Mouse (Mus musculus) spleen, adult 2 months (tissue): ENCODE results near the gene Boc. TPM values are rescaled to one million over a fixed set of nuclear protein-coding genes. Genes with fewer than 3 reads are reported as not detected.

ENCODE experiments used
- DNase-seq, 2 experiments: peaks; one replicate each; pipeline versions ENCODE4 v3.0.0 to v3.0.0-alpha.2; 2012 to 2021; ENCODE audit warnings: low spot score in 2 of 2, low read depth in 1 of 2
- H3K27ac ChIP-seq: fragments of 200-500 bp; 2 replicates; pipeline ENCODE4 v1.5.1; 2012; ENCODE audit warnings: low read length, inconsistent platforms; ENCODE audit not compliant: insufficient read depth
- H3K27me3 ChIP-seq: fragments of 200-500 bp; 2 replicates; pipeline ENCODE4 v1.6.1; 2012; ENCODE audit warnings: mild to moderate bottlenecking, moderate library complexity, low read length, inconsistent platforms; ENCODE audit not compliant: control insufficient read depth, insufficient read depth
- H3K36me3 ChIP-seq: fragments of 200-500 bp; 2 replicates; pipeline ENCODE4 v1.6.1; 2012; ENCODE audit warnings: mild to moderate bottlenecking, low read length, inconsistent platforms; ENCODE audit not compliant: control insufficient read depth, insufficient read depth
- H3K4me1 ChIP-seq: fragments of 200-500 bp; 2 replicates; pipeline ENCODE4 v1.6.1; 2011; ENCODE audit warnings: inconsistent platforms; ENCODE audit not compliant: control insufficient read depth, insufficient read depth, insufficient read length
- H3K4me3 ChIP-seq: fragments of 200-500 bp; 2 replicates; pipeline ENCODE4 v1.5.1; 2011; ENCODE audit warnings: mild to moderate bottlenecking, inconsistent platforms; ENCODE audit not compliant: insufficient read depth, insufficient read length; ENCODE audit errors: extremely low read depth
- CTCF ChIP-seq: fragments of 200-500 bp; IDR thresholded peaks from 2 replicates; pipeline ENCODE4 v1.5.1; 2011; ENCODE audit warnings: mild to moderate bottlenecking, inconsistent platforms; ENCODE audit not compliant: insufficient read depth, insufficient read length, insufficient replicate concordance; ENCODE audit errors: extremely low read depth
- POLR2A ChIP-seq: fragments of 200-500 bp; IDR thresholded peaks from 2 replicates; pipeline ENCODE4 v1.6.1; 2011; ENCODE audit warnings: low read depth, low read length, inconsistent platforms
- WGBS: fragments of 180-500 bp; shearing (Covaris S2); methylation state at CpG from one replicate; pipeline ENCODE4 v1.1.7; 2018; 5-methylcytosine and 5-hydroxymethylcytosine counted together
- polyA plus RNA-seq: library from polyadenylated mRNA; depleted of rRNA; stranded (reverse); fragments of >200 nt; gene quantifications from 2 replicates; pipeline ENCODE4 v1.2.3, GENCODE M21; 2012

Gene Boc
- polyA plus RNA-seq, 1 experiment: 2.4 TPM

DNA sequence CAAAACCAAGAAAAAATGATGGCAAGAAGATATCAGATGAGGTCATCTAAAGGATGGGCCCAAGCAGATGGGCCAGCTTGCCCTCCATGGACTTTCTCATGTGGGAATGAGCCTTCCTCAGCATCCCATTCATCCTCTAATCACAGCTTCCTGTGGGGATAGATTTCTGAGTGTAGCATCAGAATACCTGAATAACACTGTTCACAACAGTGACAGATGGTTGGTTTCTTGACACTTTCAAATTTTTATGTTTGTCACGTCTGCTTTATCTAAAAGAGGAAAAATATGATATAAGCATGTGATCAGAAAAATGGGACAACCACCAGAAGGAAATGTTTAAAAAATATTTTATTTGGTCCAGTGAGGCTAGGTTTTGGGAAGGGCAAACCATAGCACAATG lies 30.8 kb upstream of the Boc start:
- WGBS: 85% methylated on average over 1 of the region's 1 CpGs
- Histone ChIP-seq H3K36me3 (no peaks in the 10 kb centered on the region), H3K27ac (no peak overlapping the region), H3K4me3 (no peak overlapping the region), H3K4me1 (no peaks in the 10 kb centered on the region), H3K27me3 (no peaks in the 10 kb centered on the region)
- no peak for DNase-seq
- TF ChIP-seq CTCF: no peak
- TF ChIP-seq POLR2A: no peak

GRCm38 (mm10) chr16:44579421-44580024 lies 20.8 kb upstream of the Boc start:
- 78% methylated on average over 15 of the region's 15 CpGs for WGBS
- no peaks in the 10 kb centered on the region for H3K4me1 ChIP-seq
- no peak overlapping the region for H3K27ac ChIP-seq
- H3K4me3 ChIP-seq: no peak overlapping the region
- no peaks in the 10 kb centered on the region for H3K36me3 ChIP-seq
- no peaks in the 10 kb centered on the region for H3K27me3 ChIP-seq
- no peak for DNase-seq
- TF ChIP-seq POLR2A (no peak), CTCF (no peak)

GRCm38 (mm10) chr16:44578551-44578950 lies 19.9 kb upstream of the Boc start:
- TF ChIP-seq CTCF (no peak), POLR2A (no peak)
- WGBS: 83% methylated on average over 1 of the region's 1 CpGs
- Histone ChIP-seq H3K27ac (no peak overlapping the region), H3K27me3 (no peaks in the 10 kb centered on the region), H3K36me3 (no peaks in the 10 kb centered on the region), H3K4me1 (no peaks in the 10 kb centered on the region), H3K4me3 (no peak overlapping the region)
- DNase-seq: no peak

DNA sequence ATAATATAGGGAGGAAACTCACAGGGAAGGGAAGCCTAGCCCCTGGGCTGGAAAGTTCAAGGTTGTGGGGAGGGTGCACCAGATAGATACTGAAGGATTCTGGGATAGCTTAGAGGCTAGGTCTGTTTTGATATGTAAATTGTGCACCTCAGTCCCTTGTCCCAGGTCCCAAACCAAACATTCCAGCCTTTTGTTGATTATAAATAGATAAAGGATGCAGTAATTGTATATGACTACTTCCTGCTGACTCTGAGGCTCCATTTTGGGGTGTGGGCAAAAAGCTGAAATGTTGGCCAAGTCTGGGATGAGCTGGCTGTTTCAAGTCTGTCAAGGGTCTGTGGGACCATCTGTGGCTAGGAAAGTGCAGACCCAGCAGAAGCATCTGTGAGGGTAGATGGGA lies 9.4 kb upstream of the Boc start:
- Histone ChIP-seq H3K27me3 (no peaks in the 10 kb centered on the region), H3K4me1 (no peaks in the 10 kb centered on the region), H3K36me3 (no peaks in the 10 kb centered on the region), H3K27ac (no peak overlapping the region), H3K4me3 (no peak overlapping the region)
- TF ChIP-seq CTCF (no peak), POLR2A (no peak)
- DNase-seq: no peak

DNA sequence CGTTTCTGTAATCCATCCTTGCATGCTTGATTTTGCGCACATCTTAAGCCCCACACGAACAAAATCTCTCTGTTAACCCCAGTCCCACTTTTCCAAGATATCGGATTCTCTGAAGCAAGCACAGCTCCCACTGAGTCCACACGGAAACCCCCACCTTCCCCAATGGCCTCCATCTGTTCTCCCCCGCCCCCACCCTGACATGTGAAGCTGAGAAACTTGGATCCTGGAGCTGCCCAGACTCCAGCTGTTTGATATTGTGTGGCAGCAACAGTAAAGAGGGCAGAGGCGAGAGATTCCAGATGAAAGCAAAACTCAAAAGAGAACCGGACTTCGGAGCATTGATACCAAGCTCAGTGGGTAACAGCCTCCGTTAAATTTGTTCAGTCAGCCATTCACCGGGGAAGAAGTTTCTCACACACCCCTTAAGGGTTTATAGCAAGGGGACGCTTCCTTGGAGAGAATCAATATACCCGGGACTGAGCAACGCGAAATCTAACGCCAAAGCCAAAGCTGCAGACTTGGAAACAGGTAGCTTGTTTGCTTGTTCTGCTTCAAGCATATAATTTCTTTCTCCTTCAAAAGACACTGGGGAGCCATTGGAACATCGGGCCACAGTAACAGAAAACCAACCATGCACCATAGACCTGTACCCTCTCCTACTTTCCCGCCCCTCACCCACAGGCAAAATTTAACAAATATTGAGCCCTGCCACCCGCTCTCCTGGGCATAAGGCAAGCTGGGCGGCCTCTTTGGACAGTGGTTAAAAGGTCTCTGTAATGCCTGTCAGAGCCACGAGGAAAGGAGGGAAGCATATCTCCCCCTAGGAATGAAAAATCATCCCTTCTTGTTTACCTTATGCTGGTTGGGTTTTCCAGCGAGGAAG lies 6.9 kb upstream of the Boc start:
- H3K27me3 ChIP-seq: no peaks in the 10 kb centered on the region
- no peak overlapping the region for H3K27ac ChIP-seq
- H3K4me3 ChIP-seq: no peak overlapping the region
- TF ChIP-seq POLR2A (no peak), CTCF (no peak)
- DNase-seq: no peak
- H3K4me1 ChIP-seq: no peaks in the 10 kb centered on the region
- WGBS: 78% methylated on average over 22 of the region's 22 CpGs
- no peaks in the 10 kb centered on the region for H3K36me3 ChIP-seq

GRCm38 (mm10) chr16:44564359-44564758 lies 5.7 kb upstream of the Boc start:
- DNase-seq: no peak
- no peak overlapping the region for H3K4me3 ChIP-seq
- no peak overlapping the region for H3K27ac ChIP-seq
- no peak for TF ChIP-seq CTCF
- TF ChIP-seq POLR2A: no peak
- H3K27me3 ChIP-seq: 0 out of 2 replicates have a peak, but pooled peaks cover 2% of the 10 kb centered on the region
- no peaks in the 10 kb centered on the region for H3K36me3 ChIP-seq
- WGBS: 60% methylated on average over 8 of the region's 8 CpGs
- H3K4me1 ChIP-seq: no peaks in the 10 kb centered on the region

GRCm38 (mm10) chr16:44562061-44562460 lies 3.4 kb upstream of the Boc start:
- Histone ChIP-seq H3K4me1 (no peaks in the 10 kb centered on the region; the same call in 1 of the 2 replicates), H3K36me3 (no peaks in the 10 kb centered on the region), H3K27ac (no peak overlapping the region), H3K4me3 (no peak overlapping the region), H3K27me3 (peaks cover 13% of the 10 kb centered on the region)
- no peak for DNase-seq
- 35% methylated on average over 3 of the region's 3 CpGs for WGBS
- no peak for TF ChIP-seq CTCF
- no peak for TF ChIP-seq POLR2A
